Mouse (Mus musculus): Measurements from ENCODE around the gene Ldlrap1.
A peak's percentile ranks its signal among the peaks of the same experiment; 100 is the strongest.

Ldlrap1 gene

GRCm38 (mm10) chr4:134751682-134752380 is 16.0 kb downstream of the Ldlrap1 start:
- DNase-seq (ENCODE audit: low spot score): peak; percentile 43

- no peak for DNase-seq (ENCODE audit: low spot score)
Observed at GRCm38 (mm10) chr4:134750825-134751224, 17.0 kb downstream of the Ldlrap1 start.

- peak; percentile 97 for DNase-seq (ENCODE audit: low spot score)
Observed at GRCm38 (mm10) chr4:134750263-134750662, 17.6 kb downstream of the Ldlrap1 start.

- DNase-seq (ENCODE audit: low spot score): peak; percentile 55
Observed at GRCm38 (mm10) chr4:134749301-134750030, 18.4 kb downstream of the Ldlrap1 start.

GRCm38 (mm10) chr4:134745900-134746661 is 21.7 kb downstream of the Ldlrap1 start:
- peak; percentile 40 for DNase-seq (ENCODE audit: low spot score)

GRCm38 (mm10) chr4:134743881-134744633 is 23.8 kb downstream of the Ldlrap1 start:
- DNase-seq (ENCODE audit: low spot score): no peak

- no peak for DNase-seq (ENCODE audit: low spot score)
Observed at GRCm38 (mm10) chr4:134741949-134742348, 25.9 kb downstream of the Ldlrap1 start.

GRCm38 (mm10) chr4:134740186-134740585 is 27.6 kb downstream of the Ldlrap1 start:
- DNase-seq (ENCODE audit: low spot score): no peak

- DNase-seq (ENCODE audit: low spot score): no peak
Observed at GRCm38 (mm10) chr4:134739530-134739929, 28.3 kb downstream of the Ldlrap1 start.

GRCm38 (mm10) chr4:134737365-134737910 is 30.4 kb downstream of the Ldlrap1 start:
- DNase-seq (ENCODE audit: low spot score): peak; percentile 49

GRCm38 (mm10) chr4:134736147-134736546 is 31.7 kb downstream of the Ldlrap1 start:
- DNase-seq (ENCODE audit: low spot score): no peak

- DNase-seq (ENCODE audit: low spot score): peak; percentile 92
Observed at GRCm38 (mm10) chr4:134734629-134735081, 33.2 kb downstream of the Ldlrap1 start.

- DNase-seq (ENCODE audit: low spot score): peak; percentile 71
Observed at GRCm38 (mm10) chr4:134734038-134734628, 33.7 kb downstream of the Ldlrap1 start.

- DNase-seq (ENCODE audit: low spot score): no peak
Observed at GRCm38 (mm10) chr4:134733371-134733770, 34.5 kb downstream of the Ldlrap1 start.

GRCm38 (mm10) chr4:134730106-134730505 is 37.7 kb downstream of the Ldlrap1 start:
- no peak for DNase-seq (ENCODE audit: low spot score)

- no peak for DNase-seq (ENCODE audit: low spot score)
Observed at GRCm38 (mm10) chr4:134725735-134726345, 42.0 kb downstream of the Ldlrap1 start.

GRCm38 (mm10) chr4:134724974-134725373 is 42.9 kb downstream of the Ldlrap1 start:
- no peak for DNase-seq (ENCODE audit: low spot score)

GRCm38 (mm10) chr4:134723251-134723650 is 44.6 kb downstream of the Ldlrap1 start:
- no peak for DNase-seq (ENCODE audit: low spot score)

GRCm38 (mm10) chr4:134721076-134721475 is 46.7 kb downstream of the Ldlrap1 start:
- DNase-seq (ENCODE audit: low spot score): no peak

GRCm38 (mm10) chr4:134720371-134720770 is 47.5 kb downstream of the Ldlrap1 start:
- no peak for DNase-seq (ENCODE audit: low spot score)

- DNase-seq (ENCODE audit: low spot score): no peak
Observed at GRCm38 (mm10) chr4:134719489-134719888, 48.3 kb downstream of the Ldlrap1 start.
